Mouse (Mus musculus) ES-E14 (cell line): ENCODE results near the gene Ano6. TPM values are rescaled to one million over a fixed set of nuclear protein-coding genes. Genes with fewer than 3 reads are reported as not detected.
"Not testable (repeated sequence)": the region's sequence is repeated elsewhere in the genome, so short reads cannot be mapped to it uniquely, and the experiment has no call there.

ENCODE experiments used
- DNase-seq: peaks from one replicate; pipeline ENCODE4 v3.0.0-alpha.2; 2013; ENCODE audit warnings: low read depth, low spot score
- H3K27ac ChIP-seq: 2 replicates; pipeline ENCODE4 v1.5.1; 2012; ENCODE audit warnings: low read depth, mild to moderate bottlenecking, low read length, moderate library complexity, mixed read lengths; ENCODE audit not compliant: poor library complexity, insufficient read depth, severe bottlenecking
- H3K36me3 ChIP-seq: 2 replicates; pipeline ENCODE4 v1.6.1; 2012; ENCODE audit warnings: mild to moderate bottlenecking, low read length, moderate library complexity, mixed read lengths; ENCODE audit not compliant: control insufficient read depth, poor library complexity, insufficient read depth, severe bottlenecking
- H3K4me1 ChIP-seq, 2 experiments: fragments of 150-350 bp in 1 of 2; sonication (generic) in 1 of 2; 2 replicates each; pipeline ENCODE4 v1.6.1; 2012; ENCODE audit warnings: low read length in 2 of 2, mild to moderate bottlenecking in 1 of 2, mixed read lengths in 1 of 2; ENCODE audit not compliant: control insufficient read depth in 2 of 2, insufficient read depth in 2 of 2, poor library complexity in 1 of 2
- H3K4me3 ChIP-seq, 2 experiments: fragments of 150-350 bp in 1 of 2; sonication (generic) in 1 of 2; 2 replicates each; pipeline ENCODE4 v1.5.1; 2012; ENCODE audit warnings: low read length in 2 of 2, low read depth in 1 of 2, mild to moderate bottlenecking in 1 of 2, mixed read lengths in 1 of 2; ENCODE audit not compliant: insufficient read depth in 1 of 2, poor library complexity in 1 of 2, severe bottlenecking in 1 of 2
- H3K9ac ChIP-seq: 2 replicates; pipeline ENCODE4 v1.6.1; 2012; ENCODE audit warnings: low read depth, mild to moderate bottlenecking, low read length, mixed read lengths; ENCODE audit not compliant: poor library complexity, insufficient read depth, severe bottlenecking
- H3K9me3 ChIP-seq: fragments of 150-350 bp; sonication (generic); 2 replicates; pipeline ENCODE4 v1.6.1; 2012; ENCODE audit warnings: low read depth, mild to moderate bottlenecking, low read length; ENCODE audit not compliant: control insufficient read depth, insufficient read depth
- CHD2 ChIP-seq: IDR thresholded peaks from 2 replicates; pipeline ENCODE4 v1.6.1; 2014; ENCODE audit warnings: mild to moderate bottlenecking, low read depth, low read length, inconsistent platforms
- HCFC1 ChIP-seq: IDR thresholded peaks from 2 replicates; pipeline ENCODE4 v1.6.1; 2012; ENCODE audit warnings: low read length, inconsistent platforms, borderline replicate concordance; ENCODE audit not compliant: insufficient read depth
- MAFK ChIP-seq: IDR thresholded peaks from 2 replicates; pipeline ENCODE4 v1.6.1; 2014; ENCODE audit warnings: mild to moderate bottlenecking, low read depth, low read length, inconsistent platforms; ENCODE audit not compliant: insufficient read depth
- ZC3H11A ChIP-seq: IDR thresholded peaks from 2 replicates; pipeline ENCODE4 v1.6.1; 2012; ENCODE audit warnings: low read depth, mild to moderate bottlenecking, inconsistent platforms, low read length, borderline replicate concordance
- ZNF384 ChIP-seq: IDR thresholded peaks from 2 replicates; pipeline ENCODE4 v1.6.1; 2012; ENCODE audit warnings: low read depth, low read length, inconsistent platforms
- in situ Hi-C, 2 experiments: fragments of 600-800 bp; cut with MboI; formaldehyde crosslinking; loops; one replicate each; pipeline ENCODE4 v1.15.1; 2025; ENCODE audit warnings: low sequenced_read_pairs in 2 of 2, inconsistent platforms in 1 of 2; ENCODE audit not compliant: unreplicated experiment in 2 of 2
- total RNA-seq: library from RNA; depleted of rRNA; stranded (reverse); fragments of 300-350 nt; gene quantifications from 2 replicates; pipeline ENCODE4 v1.2.3, GENCODE M21; 2012

Ano6 gene
- total RNA-seq, 1 experiment = 48.6 TPM

DNA sequence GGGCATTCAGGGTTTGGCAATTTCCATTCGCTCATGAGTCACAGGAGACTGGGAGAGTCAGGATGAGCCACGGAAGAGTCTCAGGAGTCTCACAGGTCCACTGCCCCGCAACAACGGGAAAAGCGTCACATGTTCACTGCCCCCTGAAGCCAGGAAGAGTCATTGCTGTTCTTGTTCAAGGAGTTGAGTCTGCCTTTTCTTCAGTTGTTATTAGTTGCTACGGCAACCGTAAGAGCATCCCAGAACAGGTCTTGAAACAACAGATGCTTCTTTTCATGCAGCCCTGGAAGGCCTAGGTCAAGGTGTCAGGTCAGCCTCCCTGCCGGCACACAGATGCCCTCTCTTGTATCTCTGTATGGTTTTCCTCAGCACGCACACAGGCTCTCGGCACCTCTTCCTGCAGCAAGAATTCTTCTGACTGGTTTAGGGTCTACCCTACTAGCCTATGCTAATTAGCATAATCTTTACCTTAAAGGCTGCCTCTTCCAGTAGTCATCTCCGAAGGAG, 36.9 kb downstream of the Ano6 start:
- TF ChIP-seq HCFC1 (no peak), ZNF384 (no peak), MAFK (no peak), CHD2 (no peak), ZC3H11A (no peak)
- no peak overlapping the region for H3K9ac ChIP-seq
- peak overlapping the region in 1 of 2 experiments; percentile 7; a peak in 1 of 4 replicates for H3K4me3 ChIP-seq
- no peaks in the 10 kb centered on the region for H3K9me3 ChIP-seq
- in situ Hi-C loops = no loop called here
- H3K27ac ChIP-seq = no peak overlapping the region
- H3K36me3 ChIP-seq = no peaks in the 10 kb centered on the region
- DNase-seq = no peak
- H3K4me1 ChIP-seq = peaks cover 10 to 28% of the 10 kb centered on the region in 2 experiments

DNA sequence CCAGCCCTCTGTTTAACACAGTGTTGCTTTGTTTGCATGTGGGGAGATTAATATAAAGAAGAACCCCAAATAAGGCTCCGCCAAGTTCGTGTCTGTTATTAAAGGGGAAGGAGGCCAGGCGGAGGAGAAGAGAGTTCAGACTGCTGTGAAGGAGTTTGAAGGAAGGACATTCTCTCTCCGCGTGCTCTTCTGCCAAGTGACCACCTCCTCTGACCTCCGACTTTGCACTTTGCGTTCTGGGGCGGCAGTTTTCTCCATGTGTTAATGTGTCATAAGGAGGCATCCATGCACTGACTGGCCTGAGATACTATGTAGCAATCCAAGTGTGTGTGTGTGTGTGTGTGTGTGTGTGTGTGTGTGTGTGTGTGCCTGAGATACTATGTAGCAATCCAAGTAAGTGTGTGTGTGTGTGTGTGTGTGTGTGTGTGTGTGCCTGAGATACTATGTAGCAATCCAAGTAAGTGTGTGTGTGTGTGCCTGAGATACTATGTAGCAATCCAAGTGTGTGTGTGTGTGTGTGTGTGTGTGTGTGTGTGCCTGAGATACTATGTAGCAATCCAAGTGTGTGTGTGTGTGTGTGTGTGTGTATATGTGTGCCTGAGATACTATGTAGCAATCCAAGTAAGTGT, 37.5 kb downstream of the Ano6 start:
- DNase-seq, H3K27ac ChIP-seq, H3K9me3 ChIP-seq, in situ Hi-C loops, H3K9ac ChIP-seq, H3K36me3 ChIP-seq: not testable (repeated sequence)
- Histone ChIP-seq H3K4me1 (peaks cover 10 to 30% of the 10 kb centered on the region in 2 experiments), H3K4me3 (peak overlapping the region in 1 of 2 experiments; percentile 7; a peak in 1 of 4 replicates)

DNA sequence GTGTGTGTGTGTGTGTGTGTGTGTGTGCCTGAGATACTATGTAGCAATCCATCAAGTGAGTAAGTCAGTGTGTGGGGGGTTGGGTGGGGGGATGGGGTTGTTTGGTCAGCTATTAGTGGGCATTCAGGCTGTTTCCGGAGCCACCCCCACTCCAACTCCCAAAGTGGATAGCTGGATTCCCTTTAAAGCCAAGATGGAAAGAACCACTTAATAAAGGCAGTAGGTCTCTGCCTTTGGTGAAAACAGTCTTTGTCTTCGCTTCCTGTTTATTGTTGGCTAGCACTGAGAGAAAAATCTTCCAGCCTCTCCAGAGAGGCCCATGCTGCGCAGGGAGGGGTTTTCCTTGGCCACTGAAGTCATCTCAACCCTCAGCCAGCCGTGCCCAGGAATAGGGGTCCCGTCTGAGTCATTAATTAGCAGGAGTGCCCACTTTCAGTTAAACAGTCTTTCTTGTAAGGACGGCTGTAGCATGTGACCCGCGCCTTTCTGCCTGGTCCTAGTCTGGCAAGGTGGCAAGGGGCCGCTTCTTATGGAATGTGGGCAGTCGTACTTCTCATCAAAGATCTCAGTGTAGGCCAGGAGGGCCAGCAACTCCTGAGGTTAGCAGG, 38.1 kb downstream of the Ano6 start:
- no peak for DNase-seq
- H3K4me1 ChIP-seq = peaks cover 10 to 30% of the 10 kb centered on the region in 2 experiments
- TF ChIP-seq ZC3H11A (no peak), HCFC1 (no peak), MAFK (no peak)

DNA sequence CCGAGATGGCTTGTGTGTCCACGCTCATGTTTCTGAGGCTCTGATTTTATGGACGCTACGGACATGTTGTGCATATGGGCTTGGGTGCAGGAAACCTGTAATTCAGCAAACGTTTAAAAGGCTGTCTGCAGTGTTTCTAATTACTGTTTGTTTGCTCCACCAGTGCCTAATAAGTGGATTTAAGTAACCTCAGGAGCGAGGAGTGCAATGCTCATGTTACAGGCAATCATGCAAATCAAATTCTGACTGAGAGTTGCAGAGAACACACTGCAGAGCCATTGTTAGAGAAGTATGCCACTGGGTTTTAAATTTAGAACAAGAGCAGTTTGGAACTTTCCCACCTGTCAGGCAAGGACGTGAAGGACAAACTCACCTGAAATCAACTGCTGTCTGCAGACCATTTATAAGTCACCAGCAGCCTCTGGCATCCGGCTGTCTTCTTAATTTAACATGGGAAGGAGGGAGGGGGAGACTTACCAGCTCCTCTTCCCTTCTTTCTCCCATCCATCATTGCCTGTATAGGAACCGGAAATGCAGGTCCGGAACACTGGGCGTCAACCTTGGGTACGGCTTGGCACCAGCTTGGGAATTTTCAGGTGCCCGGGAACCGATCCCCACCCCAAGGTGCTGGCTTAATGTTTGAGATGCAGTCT, 39.0 kb downstream of the Ano6 start:
- no peaks in the 10 kb centered on the region; the same call in 1 of the 2 replicates for H3K36me3 ChIP-seq
- H3K4me1 ChIP-seq = peaks cover 10 to 28% of the 10 kb centered on the region in 2 experiments
- peak overlapping the region; percentile 47 to 55 for H3K4me3 ChIP-seq
- H3K9me3 ChIP-seq = no peaks in the 10 kb centered on the region
- in situ Hi-C loops = no loop called here
- no peak for DNase-seq
- TF ChIP-seq CHD2 = no peak
- TF ChIP-seq MAFK = no peak
- no peak for TF ChIP-seq ZC3H11A
- TF ChIP-seq HCFC1 = no peak
- no peak for TF ChIP-seq ZNF384
- H3K27ac ChIP-seq = peak overlapping the region; percentile 57
- H3K9ac ChIP-seq = peak overlapping the region; percentile 33; the same call in 1 of the 2 replicates

More for the DNA sequence above, 38.1 kb downstream of the Ano6 start:
- in situ Hi-C loops = no loop called here
- Histone ChIP-seq H3K9me3 (no peaks in the 10 kb centered on the region), H3K4me3 (peak overlapping the region in 1 of 2 experiments; percentile 55; a peak in 2 of 4 replicates), H3K27ac (peak overlapping the region; percentile 82), H3K36me3 (no peaks in the 10 kb centered on the region), H3K9ac (peak overlapping the region; percentile 33; the same call in 1 of the 2 replicates)
